Mouse (Mus musculus): Measurements from ENCODE around the gene Anks1. TPM values are rescaled to one million over a fixed set of nuclear protein-coding genes. Genes with fewer than 3 reads are reported as not detected.

Gene Anks1
- polyA plus RNA-seq, 1 experiment from 2014 or later = 11.3 TPM

DNA sequence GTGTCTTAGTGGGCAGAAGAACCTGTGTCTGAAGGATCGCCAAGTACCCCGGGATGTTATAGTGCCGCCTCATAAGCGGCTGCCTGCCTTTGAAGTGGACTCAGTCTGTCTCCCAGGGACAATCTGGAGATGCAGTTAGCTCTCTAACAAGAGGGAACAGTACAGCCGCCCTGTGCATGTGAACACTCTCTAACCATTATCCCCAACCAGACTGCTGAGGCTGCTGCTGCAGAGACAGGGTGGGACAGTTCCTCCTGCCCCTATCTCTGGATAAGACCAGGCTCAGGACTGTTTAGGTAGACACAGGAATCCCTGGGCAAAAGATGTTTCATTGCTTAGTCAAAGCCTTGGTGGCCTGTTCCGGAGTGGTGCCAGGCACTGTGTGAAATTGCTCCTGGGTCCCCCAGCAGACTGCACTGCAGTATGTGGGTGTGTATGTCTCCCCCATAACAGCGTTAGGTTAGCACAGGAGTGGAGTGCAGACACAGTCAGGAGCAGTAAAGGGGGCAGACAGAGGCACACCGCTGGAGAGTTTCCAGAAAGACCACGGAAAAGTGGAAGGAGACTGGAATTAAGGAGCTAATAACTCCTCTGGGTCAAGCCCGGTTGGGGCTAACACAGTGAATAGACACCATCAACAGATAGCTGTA, 100.1 kb downstream of the Anks1 start:
- 0 out of 2 replicates have a peak overlapping the region, but pooled peaks have one; percentile 23 for H3K9ac ChIP-seq (ENCODE audit: low read depth, low read length)
- DNase-seq (ENCODE audit: low spot score) = no peak
- ATAC-seq (replicated peaks; ENCODE audit: low FRiP score, low read depth) = no peak
- H3K27me3 ChIP-seq (ENCODE audit: insufficient read depth, low read length) = no peaks in the 10 kb centered on the region
- peak overlapping the region; percentile 50 for H3K4me2 ChIP-seq (ENCODE audit: low read length)
- H3K36me3 ChIP-seq (ENCODE audit: insufficient read depth, low read length) = 0 out of 2 replicates have a peak, but pooled peaks cover 4% of the 10 kb centered on the region
- TF ChIP-seq CTCF (IDR thresholded peaks at IDR 0.05; ENCODE audit: low read depth) = no peak
- 0 out of 2 replicates have a peak overlapping the region, but pooled peaks have one; percentile 13 for H3K4me3 ChIP-seq (replicated peaks; ENCODE audit: low read depth, low read length)
- no peaks in the 10 kb centered on the region for H3K9me3 ChIP-seq (replicated peaks; ENCODE audit: low read length)
- peak overlapping the region; percentile 39; the same call in 1 of the 2 replicates for H3K27ac ChIP-seq
- 67% methylated on average over 10 of the region's 10 CpGs for WGBS
- H3K4me1 ChIP-seq (replicated peaks; ENCODE audit: insufficient read depth, low read length) = peaks cover 55% of the 10 kb centered on the region

DNA sequence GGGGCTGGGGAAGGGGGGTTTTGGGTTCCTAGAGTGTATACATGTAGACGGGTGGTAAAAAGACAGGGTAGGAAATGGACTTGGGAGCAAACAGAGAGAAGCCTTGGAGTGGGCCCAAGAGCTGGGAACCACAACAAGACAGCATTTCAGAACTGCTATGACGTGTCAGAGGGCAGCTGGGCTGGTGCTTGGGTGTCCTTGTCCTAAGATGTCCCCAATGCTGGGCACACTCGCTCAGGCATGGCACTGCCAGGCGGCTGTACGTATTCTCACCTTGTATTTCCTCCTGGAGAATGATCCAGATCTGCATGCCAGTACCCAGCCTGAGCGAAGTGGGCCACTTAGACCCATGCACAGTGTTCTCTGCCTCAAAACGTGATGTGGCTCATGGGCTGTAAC, 100.6 kb downstream of the Anks1 start:
- Histone ChIP-seq H3K36me3 (ENCODE audit: insufficient read depth, low read length) (0 out of 2 replicates have a peak, but pooled peaks cover 4% of the 10 kb centered on the region), H3K4me1 (replicated peaks; ENCODE audit: insufficient read depth, low read length) (peaks cover 60% of the 10 kb centered on the region), H3K9ac (ENCODE audit: low read depth, low read length) (0 out of 2 replicates have a peak overlapping the region, but pooled peaks have one; percentile 23), H3K4me3 (replicated peaks; ENCODE audit: low read depth, low read length) (no peak overlapping the region), H3K9me3 (replicated peaks; ENCODE audit: low read length) (no peaks in the 10 kb centered on the region), H3K4me2 (ENCODE audit: low read length) (peak overlapping the region; percentile 50; the same call in 1 of the 2 replicates), H3K27me3 (ENCODE audit: insufficient read depth, low read length) (no peaks in the 10 kb centered on the region), H3K27ac (0 out of 2 replicates have a peak overlapping the region, but pooled peaks have one; percentile 39)
- DNase-seq (ENCODE audit: low spot score) (no peak), ATAC-seq (replicated peaks; ENCODE audit: low FRiP score, low read depth) (no peak)
- TF ChIP-seq CTCF (IDR thresholded peaks at IDR 0.05; ENCODE audit: low read depth) = no peak
- WGBS = 80% methylated on average over 7 of the region's 7 CpGs

DNA sequence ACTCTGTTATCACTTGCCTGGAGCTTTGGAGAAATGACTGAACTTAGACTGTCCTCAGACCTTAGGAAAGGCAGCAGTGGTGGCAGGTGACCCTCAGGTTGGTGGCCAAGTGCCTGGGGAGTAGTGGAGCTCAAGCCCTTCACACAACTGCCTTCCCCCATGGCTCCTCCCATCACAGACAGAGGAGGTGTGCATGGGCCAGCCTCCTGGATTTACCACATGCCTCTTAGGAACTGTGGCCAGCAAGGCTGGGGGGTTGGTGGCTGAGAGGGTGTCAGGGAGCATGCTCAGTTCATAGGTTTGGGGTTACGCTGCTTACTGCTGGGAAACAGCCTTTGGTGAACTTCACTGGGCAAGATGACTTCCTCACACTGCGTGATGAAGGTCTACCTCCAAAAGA, 101.8 kb downstream of the Anks1 start:
- no peak overlapping the region for H3K27ac ChIP-seq
- no peak overlapping the region for H3K9ac ChIP-seq (ENCODE audit: low read depth, low read length)
- DNase-seq (ENCODE audit: low spot score) (no peak), ATAC-seq (replicated peaks; ENCODE audit: low FRiP score, low read depth) (no peak)
- H3K4me1 ChIP-seq (replicated peaks; ENCODE audit: insufficient read depth, low read length) = peaks cover 70% of the 10 kb centered on the region
- 89% methylated on average over 2 of the region's 2 CpGs for WGBS
- no peak for TF ChIP-seq CTCF (IDR thresholded peaks at IDR 0.05; ENCODE audit: low read depth)
- no peak overlapping the region for H3K4me2 ChIP-seq (ENCODE audit: low read length)
- no peaks in the 10 kb centered on the region for H3K27me3 ChIP-seq (ENCODE audit: insufficient read depth, low read length)
- no peaks in the 10 kb centered on the region for H3K36me3 ChIP-seq (ENCODE audit: insufficient read depth, low read length)
- no peaks in the 10 kb centered on the region for H3K9me3 ChIP-seq (replicated peaks; ENCODE audit: low read length)
- H3K4me3 ChIP-seq (replicated peaks; ENCODE audit: low read depth, low read length) = no peak overlapping the region

DNA sequence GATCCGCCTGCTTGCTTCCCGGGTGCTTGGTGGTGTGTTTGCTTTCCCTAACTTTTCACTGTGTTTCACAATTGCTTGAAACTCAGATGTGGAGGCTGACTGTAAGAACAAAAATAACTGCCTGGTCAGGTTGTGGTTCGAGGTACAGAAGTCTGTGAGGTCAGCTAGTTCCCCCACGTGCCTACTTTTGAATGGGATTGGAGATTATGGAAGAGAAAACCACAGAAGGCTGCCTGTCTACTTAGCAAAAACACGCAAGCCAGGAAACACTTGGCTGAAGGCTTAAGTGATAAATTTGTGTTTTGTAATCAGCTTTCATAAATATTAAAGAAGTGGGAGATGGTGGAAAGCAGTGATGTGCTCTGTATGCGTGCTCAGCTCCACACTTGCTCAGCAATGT, 103.7 kb downstream of the Anks1 start:
- TF ChIP-seq CTCF (IDR thresholded peaks at IDR 0.05; ENCODE audit: low read depth) = no peak
- Histone ChIP-seq H3K27me3 (ENCODE audit: insufficient read depth, low read length) (no peaks in the 10 kb centered on the region), H3K9me3 (replicated peaks; ENCODE audit: low read length) (no peaks in the 10 kb centered on the region), H3K9ac (ENCODE audit: low read depth, low read length) (no peak overlapping the region), H3K4me2 (ENCODE audit: low read length) (peak overlapping the region; percentile 39), H3K4me1 (replicated peaks; ENCODE audit: insufficient read depth, low read length) (peaks cover 65% of the 10 kb centered on the region), H3K4me3 (replicated peaks; ENCODE audit: low read depth, low read length) (no peak overlapping the region), H3K36me3 (ENCODE audit: insufficient read depth, low read length) (no peaks in the 10 kb centered on the region), H3K27ac (peak overlapping the region; percentile 92)
- 53% methylated on average over 6 of the region's 6 CpGs for WGBS
- no peak for DNase-seq (ENCODE audit: low spot score)
- no peak for ATAC-seq (replicated peaks; ENCODE audit: low FRiP score, low read depth)

DNA sequence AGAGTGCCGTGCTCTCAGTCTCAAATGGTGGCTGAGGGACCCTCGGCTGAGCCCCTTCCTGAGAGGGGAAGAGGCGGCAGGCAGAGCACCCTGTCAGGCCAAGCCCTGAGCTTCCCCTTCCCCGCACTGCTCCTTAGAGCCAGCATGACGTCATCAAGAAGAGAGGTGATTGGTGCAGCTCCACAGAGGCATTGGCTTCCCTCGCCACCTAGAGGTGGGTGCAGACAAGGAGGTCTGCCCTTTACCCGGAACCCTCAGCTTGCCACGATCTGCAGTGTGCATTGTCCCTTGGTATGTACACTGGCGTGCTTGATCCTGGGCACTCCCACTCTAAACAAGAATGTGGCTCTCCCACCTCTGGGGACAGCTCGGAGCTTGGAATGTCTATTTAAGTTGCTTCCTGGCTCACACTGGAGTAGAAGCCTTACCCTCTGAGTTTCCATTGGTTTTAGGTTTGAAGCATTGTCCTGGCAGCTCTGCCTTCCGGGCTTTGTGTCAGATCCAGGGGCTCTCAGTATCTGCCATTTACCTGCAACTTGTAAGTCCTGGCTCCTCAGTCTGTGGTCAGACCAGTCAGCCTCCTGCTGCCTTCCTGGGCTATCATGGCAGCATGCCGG, 104.3 kb downstream of the Anks1 start:
- no peak overlapping the region for H3K4me3 ChIP-seq (replicated peaks; ENCODE audit: low read depth, low read length)
- H3K36me3 ChIP-seq (ENCODE audit: insufficient read depth, low read length) = no peaks in the 10 kb centered on the region
- peak overlapping the region; percentile 92 for H3K27ac ChIP-seq
- no peaks in the 10 kb centered on the region for H3K27me3 ChIP-seq (ENCODE audit: insufficient read depth, low read length)
- peak; percentile 90 for ATAC-seq (replicated peaks; ENCODE audit: low FRiP score, low read depth)
- H3K4me1 ChIP-seq (replicated peaks; ENCODE audit: insufficient read depth, low read length) = peaks cover 62% of the 10 kb centered on the region
- WGBS = 13% methylated on average over 12 of the region's 12 CpGs
- H3K4me2 ChIP-seq (ENCODE audit: low read length) = peak overlapping the region; percentile 39
- no peaks in the 10 kb centered on the region for H3K9me3 ChIP-seq (replicated peaks; ENCODE audit: low read length)
- 0 out of 2 replicates have a peak overlapping the region, but pooled peaks have one; percentile 42 for H3K9ac ChIP-seq (ENCODE audit: low read depth, low read length)
- peak; percentile 97 for DNase-seq (ENCODE audit: low spot score)
- peak; percentile 87 for TF ChIP-seq CTCF (IDR thresholded peaks at IDR 0.05; ENCODE audit: low read depth)

DNA sequence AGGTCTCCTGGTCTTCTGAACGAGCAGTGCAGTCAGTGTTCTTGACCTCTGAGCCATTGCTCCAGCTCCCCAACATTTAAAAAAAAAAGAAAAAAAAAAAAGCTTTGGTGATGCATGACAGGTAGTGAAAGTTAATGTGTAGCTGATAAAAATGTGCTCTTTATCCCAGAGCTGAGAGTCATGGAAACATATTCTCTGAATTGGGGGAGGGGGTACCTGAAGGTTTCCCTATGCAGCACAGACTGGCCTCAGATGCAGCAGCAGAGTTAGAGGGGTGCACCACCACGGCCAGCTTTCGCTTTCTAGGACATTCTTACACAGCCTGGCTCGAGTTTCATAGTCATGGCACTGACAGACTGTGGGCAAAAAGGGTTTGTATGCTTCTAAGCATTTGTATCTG, 105.3 kb downstream of the Anks1 start:
- Histone ChIP-seq H3K27me3 (ENCODE audit: insufficient read depth, low read length) (no peaks in the 10 kb centered on the region), H3K4me2 (ENCODE audit: low read length) (no peak overlapping the region), H3K27ac (peak overlapping the region; percentile 92), H3K4me3 (replicated peaks; ENCODE audit: low read depth, low read length) (no peak overlapping the region), H3K9me3 (replicated peaks; ENCODE audit: low read length) (no peaks in the 10 kb centered on the region), H3K4me1 (replicated peaks; ENCODE audit: insufficient read depth, low read length) (peaks cover 59% of the 10 kb centered on the region), H3K9ac (ENCODE audit: low read depth, low read length) (no peak overlapping the region), H3K36me3 (ENCODE audit: insufficient read depth, low read length) (no peaks in the 10 kb centered on the region)
- DNase-seq (ENCODE audit: low spot score) = no peak
- no peak for ATAC-seq (replicated peaks; ENCODE audit: low FRiP score, low read depth)
- WGBS = 46% methylated on average over 4 of the region's 4 CpGs
- no peak for TF ChIP-seq CTCF (IDR thresholded peaks at IDR 0.05; ENCODE audit: low read depth)

All from kidney, postnatal 0 days (tissue).